Mouse (Mus musculus): ENCODE results near the gene Mb. TPM values are rescaled to one million over a fixed set of nuclear protein-coding genes. Genes with fewer than 3 reads are reported as not detected.

The Mb gene
- 0.46 and 1.4 TPM in 2 replicates for polyA plus RNA-seq (2014; fragmentation: Nextera tagmentation; extraction: Ambion mirVana)

GRCm38 (mm10) chr15:77050570-77050969 lies at the start of gene Mb:
TSS of gene Mb (minus strand) at chr15:77050670.
- WGBS = 96% methylated on average over 10 of the region's 10 CpGs

GRCm38 (mm10) chr15:77099756-77100155 lies 49.3 kb upstream of the Mb start:
- Histone ChIP-seq H3K9me3 (ENCODE audit: control insufficient read depth, low read length) (no peaks in the 10 kb centered on the region), H3K4me2 (ENCODE audit: low read depth, low read length) (no peak overlapping the region), H3K27ac (ENCODE audit: low read depth, low read length) (no peak overlapping the region), H3K27me3 (ENCODE audit: control insufficient read depth, insufficient read depth, low read length) (no peaks in the 10 kb centered on the region), H3K4me1 (ENCODE audit: control insufficient read depth, insufficient read depth, low read length) (no peaks in the 10 kb centered on the region), H3K4me3 (ENCODE audit: low read depth, low read length) (no peak overlapping the region), H3K36me3 (ENCODE audit: control insufficient read depth, insufficient read depth, low read length) (peaks cover 40% of the 10 kb centered on the region), H3K9ac (replicated peaks; ENCODE audit: low read depth, low read length) (no peak overlapping the region)
- no peak for ATAC-seq (ENCODE audit: low read depth)
- WGBS = 82% methylated on average over 3 of the region's 3 CpGs

More at GRCm38 (mm10) chr15:77050570-77050969, at the start of gene Mb:
- Histone ChIP-seq H3K4me3 (ENCODE audit: low read depth, low read length) (no peak within 1 kb of the TSS), H3K27me3 (ENCODE audit: control insufficient read depth, insufficient read depth, low read length) (no peaks in the 10 kb centered on the region), H3K4me2 (ENCODE audit: low read depth, low read length) (no peak within 1 kb of the TSS), H3K36me3 (ENCODE audit: control insufficient read depth, insufficient read depth, low read length) (no peaks in the 10 kb centered on the region), H3K4me1 (ENCODE audit: control insufficient read depth, insufficient read depth, low read length) (no peaks in the 10 kb centered on the region), H3K27ac (ENCODE audit: low read depth, low read length) (no peak within 1 kb of the TSS), H3K9ac (replicated peaks; ENCODE audit: low read depth, low read length) (no peak within 1 kb of the TSS), H3K9me3 (ENCODE audit: control insufficient read depth, low read length) (no peaks in the 10 kb centered on the region)
- ATAC-seq (ENCODE audit: low read depth) = no peak

- no peaks in the 10 kb centered on the region for H3K9me3 ChIP-seq (ENCODE audit: control insufficient read depth, low read length)
- H3K27ac ChIP-seq (ENCODE audit: low read depth, low read length) = peak overlapping the region; percentile 16; the same call in 1 of the 2 replicates
- ATAC-seq (ENCODE audit: low read depth) = no peak
- H3K36me3 ChIP-seq (ENCODE audit: control insufficient read depth, insufficient read depth, low read length) = peaks cover 52% of the 10 kb centered on the region
- H3K9ac ChIP-seq (replicated peaks; ENCODE audit: low read depth, low read length) = no peak overlapping the region
- H3K27me3 ChIP-seq (ENCODE audit: control insufficient read depth, insufficient read depth, low read length) = no peaks in the 10 kb centered on the region
- H3K4me2 ChIP-seq (ENCODE audit: low read depth, low read length) = no peak overlapping the region
- H3K4me3 ChIP-seq (ENCODE audit: low read depth, low read length) = no peak overlapping the region
- 95% methylated on average over 6 of the region's 6 CpGs for WGBS
- no peaks in the 10 kb centered on the region for H3K4me1 ChIP-seq (ENCODE audit: control insufficient read depth, insufficient read depth, low read length)
These were observed 46.9 kb upstream of the Mb start for GRCm38 (mm10) chr15:77097358-77097757.

- Histone ChIP-seq H3K9ac (replicated peaks; ENCODE audit: low read depth, low read length) (no peak overlapping the region), H3K36me3 (ENCODE audit: control insufficient read depth, insufficient read depth, low read length) (peaks cover 44% of the 10 kb centered on the region)
- ATAC-seq (ENCODE audit: low read depth) = no peak
These were observed 44.7 kb upstream of the Mb start for GRCm38 (mm10) chr15:77095216-77095615.

GRCm38 (mm10) chr15:77094431-77094830 lies 44.0 kb upstream of the Mb start:
- 94% methylated on average over 13 of the region's 13 CpGs for WGBS
- Histone ChIP-seq H3K9ac (replicated peaks; ENCODE audit: low read depth, low read length) (no peak overlapping the region), H3K27me3 (ENCODE audit: control insufficient read depth, insufficient read depth, low read length) (no peaks in the 10 kb centered on the region), H3K27ac (ENCODE audit: low read depth, low read length) (no peak overlapping the region), H3K4me2 (ENCODE audit: low read depth, low read length) (no peak overlapping the region), H3K36me3 (ENCODE audit: control insufficient read depth, insufficient read depth, low read length) (peaks cover 42% of the 10 kb centered on the region), H3K4me3 (ENCODE audit: low read depth, low read length) (no peak overlapping the region), H3K9me3 (ENCODE audit: control insufficient read depth, low read length) (no peaks in the 10 kb centered on the region), H3K4me1 (ENCODE audit: control insufficient read depth, insufficient read depth, low read length) (0 out of 2 replicates have a peak, but pooled peaks cover 3% of the 10 kb centered on the region)
- ATAC-seq (ENCODE audit: low read depth) = no peak

More at GRCm38 (mm10) chr15:77095216-77095615, 44.7 kb upstream of the Mb start:
- no peaks in the 10 kb centered on the region for H3K27me3 ChIP-seq (ENCODE audit: control insufficient read depth, insufficient read depth, low read length)
- no peak overlapping the region for H3K4me3 ChIP-seq (ENCODE audit: low read depth, low read length)
- H3K27ac ChIP-seq (ENCODE audit: low read depth, low read length) = no peak overlapping the region
- H3K9me3 ChIP-seq (ENCODE audit: control insufficient read depth, low read length) = no peaks in the 10 kb centered on the region
- H3K4me1 ChIP-seq (ENCODE audit: control insufficient read depth, insufficient read depth, low read length) = 0 out of 2 replicates have a peak, but pooled peaks cover under 1% of the 10 kb centered on the region
- WGBS = 97% methylated on average over 1 of the region's 1 CpGs
- H3K4me2 ChIP-seq (ENCODE audit: low read depth, low read length) = no peak overlapping the region

GRCm38 (mm10) chr15:77091394-77091793 lies 40.9 kb upstream of the Mb start:
- H3K27ac ChIP-seq (ENCODE audit: low read depth, low read length) = no peak overlapping the region
- H3K4me1 ChIP-seq (ENCODE audit: control insufficient read depth, insufficient read depth, low read length) = 0 out of 2 replicates have a peak, but pooled peaks cover 3% of the 10 kb centered on the region
- H3K27me3 ChIP-seq (ENCODE audit: control insufficient read depth, insufficient read depth, low read length) = no peaks in the 10 kb centered on the region
- no peaks in the 10 kb centered on the region for H3K9me3 ChIP-seq (ENCODE audit: control insufficient read depth, low read length)
- H3K4me2 ChIP-seq (ENCODE audit: low read depth, low read length) = no peak overlapping the region
- H3K4me3 ChIP-seq (ENCODE audit: low read depth, low read length) = no peak overlapping the region
- 92% methylated on average over 4 of the region's 4 CpGs for WGBS
- ATAC-seq (ENCODE audit: low read depth) = no peak
- H3K36me3 ChIP-seq (ENCODE audit: control insufficient read depth, insufficient read depth, low read length) = peaks cover 28% of the 10 kb centered on the region
- no peak overlapping the region for H3K9ac ChIP-seq (replicated peaks; ENCODE audit: low read depth, low read length)

GRCm38 (mm10) chr15:77090531-77090930 lies 40.1 kb upstream of the Mb start:
- no peak overlapping the region for H3K9ac ChIP-seq (replicated peaks; ENCODE audit: low read depth, low read length)
- H3K4me3 ChIP-seq (ENCODE audit: low read depth, low read length) = no peak overlapping the region
- 94% methylated on average over 5 of the region's 5 CpGs for WGBS
- H3K4me1 ChIP-seq (ENCODE audit: control insufficient read depth, insufficient read depth, low read length) = 0 out of 2 replicates have a peak, but pooled peaks cover 3% of the 10 kb centered on the region
- H3K27me3 ChIP-seq (ENCODE audit: control insufficient read depth, insufficient read depth, low read length) = no peaks in the 10 kb centered on the region
- no peak for ATAC-seq (ENCODE audit: low read depth)
- no peaks in the 10 kb centered on the region for H3K9me3 ChIP-seq (ENCODE audit: control insufficient read depth, low read length)
- peaks cover 31% of the 10 kb centered on the region for H3K36me3 ChIP-seq (ENCODE audit: control insufficient read depth, insufficient read depth, low read length)
- H3K4me2 ChIP-seq (ENCODE audit: low read depth, low read length) = no peak overlapping the region
- no peak overlapping the region for H3K27ac ChIP-seq (ENCODE audit: low read depth, low read length)

- peaks cover 36% of the 10 kb centered on the region for H3K36me3 ChIP-seq (ENCODE audit: control insufficient read depth, insufficient read depth, low read length)
- ATAC-seq (ENCODE audit: low read depth) = no peak
- no peak overlapping the region for H3K27ac ChIP-seq (ENCODE audit: low read depth, low read length)
These were observed 38.8 kb upstream of the Mb start for GRCm38 (mm10) chr15:77089249-77089648.

GRCm38 (mm10) chr15:77086488-77086887 lies 36.0 kb upstream of the Mb start:
- WGBS = 97% methylated on average over 1 of the region's 1 CpGs
- no peak for ATAC-seq (ENCODE audit: low read depth)
- Histone ChIP-seq H3K36me3 (ENCODE audit: control insufficient read depth, insufficient read depth, low read length) (peaks cover 29% of the 10 kb centered on the region), H3K27ac (ENCODE audit: low read depth, low read length) (no peak overlapping the region), H3K4me2 (ENCODE audit: low read depth, low read length) (no peak overlapping the region), H3K9me3 (ENCODE audit: control insufficient read depth, low read length) (no peaks in the 10 kb centered on the region), H3K4me3 (ENCODE audit: low read depth, low read length) (no peak overlapping the region), H3K4me1 (ENCODE audit: control insufficient read depth, insufficient read depth, low read length) (0 out of 2 replicates have a peak, but pooled peaks cover 3% of the 10 kb centered on the region), H3K9ac (replicated peaks; ENCODE audit: low read depth, low read length) (no peak overlapping the region), H3K27me3 (ENCODE audit: control insufficient read depth, insufficient read depth, low read length) (no peaks in the 10 kb centered on the region)

More at GRCm38 (mm10) chr15:77089249-77089648, 38.8 kb upstream of the Mb start:
- H3K4me2 ChIP-seq (ENCODE audit: low read depth, low read length) = no peak overlapping the region
- H3K9ac ChIP-seq (replicated peaks; ENCODE audit: low read depth, low read length) = no peak overlapping the region
- H3K4me1 ChIP-seq (ENCODE audit: control insufficient read depth, insufficient read depth, low read length) = 0 out of 2 replicates have a peak, but pooled peaks cover 3% of the 10 kb centered on the region
- no peaks in the 10 kb centered on the region for H3K9me3 ChIP-seq (ENCODE audit: control insufficient read depth, low read length)
- H3K4me3 ChIP-seq (ENCODE audit: low read depth, low read length) = no peak overlapping the region
- WGBS = 46% methylated on average over 11 of the region's 11 CpGs
- no peaks in the 10 kb centered on the region for H3K27me3 ChIP-seq (ENCODE audit: control insufficient read depth, insufficient read depth, low read length)
